Mouse (Mus musculus) urinary bladder, adult 2 months (tissue): ENCODE data around the gene Scgb2a2. TPM values are rescaled to one million over a fixed set of nuclear protein-coding genes. Genes with fewer than 3 reads are reported as not detected.
"Not testable (repeated sequence)": the region's sequence is repeated elsewhere in the genome, so short reads cannot be mapped to it uniquely, and the experiment has no call there.

ENCODE experiments used
- DNase-seq: peaks from one replicate; pipeline ENCODE4 v3.0.0; 2022; ENCODE audit warnings: low spot score
- polyA plus RNA-seq: library from polyadenylated mRNA; depleted of rRNA; stranded (reverse); fragments of >200 nt; gene quantifications from 2 replicates; pipeline ENCODE4 v1.2.3, GENCODE M21; 2012; rRNA removed

Scgb2a2 gene
- not detected in 2 replicates for polyA plus RNA-seq

- no peak for DNase-seq
Measured at GRCm38 (mm10) chr19:9847262-9847661, at the start of gene Scgb2a2. TSS of gene Scgb2a2 (plus strand) at chr19:9847562.

- not testable (repeated sequence) for DNase-seq
Measured at GRCm38 (mm10) chr19:9836581-9837340, 10.6 kb upstream of the Scgb2a2 start.

GRCm38 (mm10) chr19:9837341-9837715 lies 10.0 kb upstream of the Scgb2a2 start:
- DNase-seq = no peak

- not testable (repeated sequence) for DNase-seq
Measured at GRCm38 (mm10) chr19:9849368-9850075, 2.2 kb downstream of the Scgb2a2 start.

- not testable (repeated sequence) for DNase-seq
Measured at GRCm38 (mm10) chr19:9860821-9861220, 13.5 kb downstream of the Scgb2a2 start.

- DNase-seq = no peak
Measured at GRCm38 (mm10) chr19:9864856-9865255, 17.5 kb downstream of the Scgb2a2 start.

GRCm38 (mm10) chr19:9865466-9865865 lies 18.1 kb downstream of the Scgb2a2 start:
- no peak for DNase-seq

- DNase-seq = no peak
Measured at GRCm38 (mm10) chr19:9878186-9878835, 30.9 kb downstream of the Scgb2a2 start.

GRCm38 (mm10) chr19:9886348-9886747 lies 39.0 kb downstream of the Scgb2a2 start:
- DNase-seq = no peak

- no peak for DNase-seq
Measured at GRCm38 (mm10) chr19:9886771-9887170, 39.4 kb downstream of the Scgb2a2 start.

GRCm38 (mm10) chr19:9896067-9896466 lies 48.7 kb downstream of the Scgb2a2 start:
- no peak for DNase-seq

GRCm38 (mm10) chr19:9898339-9899066 lies 51.1 kb downstream of the Scgb2a2 start:
- no peak for DNase-seq

GRCm38 (mm10) chr19:9899072-9899779 lies 51.9 kb downstream of the Scgb2a2 start, which contains the start of gene Incenp:
TSS of gene Incenp (minus strand) at chr19:9899551.
- DNase-seq = peak; percentile 75

GRCm38 (mm10) chr19:9899780-9900146 lies 52.4 kb downstream of the Scgb2a2 start:
- no peak for DNase-seq

- not testable (repeated sequence) for DNase-seq
Measured at GRCm38 (mm10) chr19:9900696-9901095, 53.3 kb downstream of the Scgb2a2 start.

Other genes with a start within 250 kb of the Scgb2a2 start
- 4.9 and 7.9 TPM in 2 replicates for gene Incenp, start 52.0 kb downstream of the Scgb2a2 start, polyA plus RNA-seq
- 2,402 and 3,491 TPM in 2 replicates for gene Fth1, start 133.0 kb downstream of the Scgb2a2 start, polyA plus RNA-seq
- 3.8 and 4.2 TPM in 2 replicates for gene Best1, start 154.1 kb downstream of the Scgb2a2 start, polyA plus RNA-seq
- gene Rab3il1, start 154.1 kb downstream of the Scgb2a2 start, polyA plus RNA-seq = 22.0 and 23.6 TPM in 2 replicates
- 38.6 and 41.9 TPM in 2 replicates for gene Fads3, start 194.0 kb downstream of the Scgb2a2 start, polyA plus RNA-seq